Mouse (Mus musculus) kidney, adult 2 months (tissue): ENCODE data around the gene Rufy3. TPM values are rescaled to one million over a fixed set of nuclear protein-coding genes. Genes with fewer than 3 reads are reported as not detected.
A peak's percentile ranks its signal among the peaks of the same experiment; 100 is the strongest.

Experiments used
- DNase-seq: peaks from one replicate; pipeline ENCODE4 v3.0.0; 2021
- H3K27ac ChIP-seq: fragments of 200-500 bp; 2 replicates; pipeline ENCODE4 v1.5.1; 2012; ENCODE audit warnings: low read depth, low read length, control low read depth, inconsistent platforms; ENCODE audit not compliant: insufficient read depth
- H3K27me3 ChIP-seq: fragments of 200-500 bp; replicated peaks from 2 replicates; pipeline ENCODE4 v1.6.1; 2012; ENCODE audit warnings: mild to moderate bottlenecking, moderate library complexity, low read length, inconsistent platforms; ENCODE audit not compliant: control insufficient read depth, insufficient read depth
- H3K36me3 ChIP-seq: fragments of 200-500 bp; 2 replicates; pipeline ENCODE4 v1.6.1; 2012; ENCODE audit warnings: mild to moderate bottlenecking, moderate library complexity, low read length, inconsistent platforms; ENCODE audit not compliant: control insufficient read depth, insufficient read depth
- H3K4me1 ChIP-seq: fragments of 200-500 bp; 2 replicates; pipeline ENCODE4 v1.6.1; 2011; ENCODE audit warnings: low read length; ENCODE audit not compliant: control insufficient read depth, insufficient read depth
- H3K4me3 ChIP-seq: fragments of 200-500 bp; 2 replicates; pipeline ENCODE4 v1.5.1; 2011; ENCODE audit warnings: mild to moderate bottlenecking, low read depth, low read length, control low read depth; ENCODE audit not compliant: insufficient read depth
- CTCF ChIP-seq: fragments of 200-500 bp; conservative IDR thresholded peaks from 2 replicates; pipeline ENCODE4 v1.5.1; 2011; ENCODE audit warnings: low read depth, mild to moderate bottlenecking, control low read depth, low read length, moderate library complexity, mixed read lengths; ENCODE audit not compliant: insufficient read depth, insufficient read length
- POLR2A ChIP-seq: fragments of 200-500 bp; IDR thresholded peaks from one replicate; pipeline ENCODE4 v1.6.1; 2011; ENCODE audit warnings: low read depth, low read length, control low read depth
- WGBS: fragments of 180-500 bp; shearing (Covaris S2); methylation state at CpG from one replicate; pipeline ENCODE4 v1.1.7; 2018; 5-methylcytosine and 5-hydroxymethylcytosine counted together
- polyA plus RNA-seq: library from polyadenylated mRNA; depleted of rRNA; stranded (reverse); fragments of >200 nt; gene quantifications from 2 replicates; pipeline ENCODE4 v1.2.3, GENCODE M21; 2012

Rufy3 gene
- polyA plus RNA-seq, 1 experiment: 24.0 TPM

DNA sequence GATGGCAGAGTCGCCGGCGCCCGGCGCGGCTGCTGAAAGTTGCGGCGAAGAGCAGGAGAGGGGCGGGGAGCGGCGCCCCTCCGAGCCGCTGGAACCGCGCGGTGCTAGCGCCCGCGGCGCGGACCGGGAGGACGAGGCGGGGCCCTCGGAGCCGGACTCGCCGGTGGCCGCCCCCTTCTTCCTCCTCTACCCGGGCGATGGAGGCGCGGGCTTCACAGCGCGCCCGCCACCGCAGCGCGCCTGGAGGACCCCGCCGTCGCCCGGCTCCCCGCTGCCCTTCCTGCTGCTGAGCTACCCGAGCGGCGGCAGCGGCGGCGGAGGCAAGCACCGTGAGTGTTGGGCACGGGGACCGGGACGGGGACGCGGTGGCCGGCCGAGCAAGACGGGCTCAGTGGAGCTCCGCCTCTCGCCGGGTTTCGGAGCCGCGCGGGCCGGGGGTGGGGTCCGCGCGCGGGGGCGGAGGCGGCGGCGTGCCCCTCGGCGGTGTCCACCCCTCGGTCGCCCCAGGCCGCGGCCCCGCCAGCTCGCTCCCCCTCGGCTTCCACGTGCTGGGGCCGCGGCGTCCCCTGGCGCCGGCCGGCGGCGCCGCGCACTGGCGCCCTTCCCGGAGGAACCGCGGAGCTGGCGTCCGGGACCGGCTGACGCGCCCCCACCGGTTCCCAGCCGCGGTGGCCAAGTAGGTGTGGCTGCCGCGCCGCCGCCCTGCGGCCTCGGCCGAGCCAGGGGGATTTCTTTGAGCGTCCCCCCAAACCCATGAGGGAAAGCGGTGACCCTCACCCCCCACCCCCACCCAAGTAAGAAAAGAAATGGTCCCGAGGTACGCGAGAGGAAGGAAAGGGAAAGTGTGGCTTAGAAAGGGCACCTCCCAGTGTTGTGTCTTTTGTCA lies 551 bp downstream of the Rufy3 start:
- under 1% methylated on average over 112 of the region's 119 CpGs for WGBS

DNA sequence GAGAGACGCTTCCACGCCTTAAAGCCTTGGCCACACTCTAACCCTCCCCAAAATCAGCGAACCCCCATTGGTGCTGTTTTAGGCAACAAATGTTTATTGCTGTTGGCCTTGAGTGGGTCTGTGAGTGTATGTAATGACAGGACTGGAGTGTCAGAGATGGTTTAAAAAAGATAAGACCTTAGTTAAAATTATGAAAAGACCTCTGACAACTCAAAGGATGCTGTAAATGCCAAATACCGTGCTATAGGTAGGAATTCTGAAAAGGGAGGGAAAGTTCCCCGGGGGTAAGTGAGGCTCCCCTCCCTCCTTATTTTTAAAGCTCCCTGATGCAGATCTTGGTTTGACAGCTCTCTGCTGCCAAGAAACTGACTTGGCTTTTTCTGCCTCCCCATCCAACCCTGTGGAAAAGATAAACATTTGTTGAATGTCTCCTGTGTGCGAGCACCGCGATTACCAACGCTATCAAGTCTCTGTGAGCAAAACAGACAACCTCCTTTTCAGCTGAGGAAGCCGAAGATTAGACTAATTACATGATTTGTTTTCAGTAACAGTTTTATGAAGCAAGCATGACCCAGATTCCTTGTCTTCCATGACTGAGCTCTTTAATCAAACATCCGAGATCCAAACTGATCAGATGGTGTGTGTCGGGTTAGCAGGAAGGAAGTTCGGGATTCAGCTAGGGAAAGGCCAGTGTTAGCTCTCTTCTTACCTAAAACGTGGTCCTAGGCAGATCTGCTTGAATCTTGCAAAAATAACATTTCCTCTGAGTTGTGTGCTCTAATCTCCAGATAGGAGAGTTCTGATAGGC lies 1.4 kb downstream of the Rufy3 start:
- peak; percentile 29 for DNase-seq
- 4% methylated on average over 14 of the region's 14 CpGs for WGBS

More for the DNA sequence above, 551 bp downstream of the Rufy3 start:
- H3K4me1 ChIP-seq: peaks cover 19% of the 10 kb centered on the region; the same call in 1 of the 2 replicates
- no peaks in the 10 kb centered on the region for H3K27me3 ChIP-seq
- no peaks in the 10 kb centered on the region; the same call in 1 of the 2 replicates for H3K36me3 ChIP-seq
- DNase-seq: peak; percentile 84
- TF ChIP-seq POLR2A: no peak
- TF ChIP-seq CTCF: no peak
- H3K27ac ChIP-seq: peak overlapping the region; percentile 95
- H3K4me3 ChIP-seq: peak overlapping the region; percentile 88

DNA sequence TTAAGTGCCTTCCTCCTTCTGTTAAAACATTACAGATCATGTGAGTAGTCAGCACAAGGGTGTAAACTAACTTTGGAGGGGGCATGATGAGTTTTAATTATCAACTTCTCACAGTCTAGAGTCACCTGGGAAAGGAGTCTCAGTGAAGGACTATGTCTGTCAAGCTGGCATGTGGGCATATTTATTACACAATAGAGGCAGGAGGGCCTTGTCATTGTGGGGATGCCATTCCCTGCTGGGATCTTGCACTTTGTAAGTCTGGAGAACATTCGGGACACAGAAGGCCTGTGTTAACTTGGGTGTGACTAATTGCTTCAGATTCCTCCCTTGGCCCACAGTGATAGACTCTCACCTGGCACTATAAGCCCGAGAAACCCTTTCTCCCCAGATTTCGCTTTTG lies 4.7 kb downstream of the Rufy3 start:
- Histone ChIP-seq H3K36me3 (peaks cover 4% of the 10 kb centered on the region; the same call in 1 of the 2 replicates), H3K4me3 (no peak overlapping the region), H3K27me3 (no peaks in the 10 kb centered on the region), H3K27ac (peak overlapping the region; percentile 94), H3K4me1 (peaks cover 31% of the 10 kb centered on the region; the same call in 1 of the 2 replicates)
- DNase-seq: peak; percentile 86
- 38% methylated on average over 3 of the region's 3 CpGs for WGBS
- TF ChIP-seq CTCF: no peak

More for the DNA sequence above, 1.4 kb downstream of the Rufy3 start:
- Histone ChIP-seq H3K27ac (peak overlapping the region; percentile 79), H3K36me3 (peaks cover 4% of the 10 kb centered on the region; the same call in 1 of the 2 replicates), H3K4me1 (peaks cover 22% of the 10 kb centered on the region; the same call in 1 of the 2 replicates), H3K4me3 (peak overlapping the region; percentile 88), H3K27me3 (no peaks in the 10 kb centered on the region)
- TF ChIP-seq POLR2A (no peak), CTCF (no peak)

DNA sequence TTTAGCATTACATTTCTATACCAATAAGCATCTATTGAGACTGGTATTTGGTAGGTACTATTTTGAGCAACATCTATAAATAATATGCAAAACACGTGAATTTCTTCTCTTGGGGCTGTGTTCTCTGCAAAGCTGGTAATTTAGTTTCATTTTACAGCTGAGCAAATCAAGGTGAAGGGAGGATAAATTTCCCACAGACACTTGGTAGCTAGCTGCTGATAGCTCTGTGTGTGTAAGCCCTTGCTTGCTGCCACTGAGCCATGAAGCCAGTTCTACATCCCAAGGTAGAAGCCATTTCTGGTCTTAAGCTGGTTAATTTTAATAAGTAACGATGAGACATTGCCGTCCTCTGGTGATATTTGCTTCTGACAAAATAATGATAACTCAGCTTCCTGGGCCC lies 10.0 kb downstream of the Rufy3 start:
- peaks cover 4% of the 10 kb centered on the region; the same call in 1 of the 2 replicates for H3K36me3 ChIP-seq
- H3K4me1 ChIP-seq: peaks cover 31% of the 10 kb centered on the region
- H3K4me3 ChIP-seq: no peak overlapping the region
- no peak for DNase-seq
- no peaks in the 10 kb centered on the region for H3K27me3 ChIP-seq
- 58% methylated on average over 3 of the region's 3 CpGs for WGBS
- TF ChIP-seq POLR2A (no peak), CTCF (no peak)
- H3K27ac ChIP-seq: no peak overlapping the region

DNA sequence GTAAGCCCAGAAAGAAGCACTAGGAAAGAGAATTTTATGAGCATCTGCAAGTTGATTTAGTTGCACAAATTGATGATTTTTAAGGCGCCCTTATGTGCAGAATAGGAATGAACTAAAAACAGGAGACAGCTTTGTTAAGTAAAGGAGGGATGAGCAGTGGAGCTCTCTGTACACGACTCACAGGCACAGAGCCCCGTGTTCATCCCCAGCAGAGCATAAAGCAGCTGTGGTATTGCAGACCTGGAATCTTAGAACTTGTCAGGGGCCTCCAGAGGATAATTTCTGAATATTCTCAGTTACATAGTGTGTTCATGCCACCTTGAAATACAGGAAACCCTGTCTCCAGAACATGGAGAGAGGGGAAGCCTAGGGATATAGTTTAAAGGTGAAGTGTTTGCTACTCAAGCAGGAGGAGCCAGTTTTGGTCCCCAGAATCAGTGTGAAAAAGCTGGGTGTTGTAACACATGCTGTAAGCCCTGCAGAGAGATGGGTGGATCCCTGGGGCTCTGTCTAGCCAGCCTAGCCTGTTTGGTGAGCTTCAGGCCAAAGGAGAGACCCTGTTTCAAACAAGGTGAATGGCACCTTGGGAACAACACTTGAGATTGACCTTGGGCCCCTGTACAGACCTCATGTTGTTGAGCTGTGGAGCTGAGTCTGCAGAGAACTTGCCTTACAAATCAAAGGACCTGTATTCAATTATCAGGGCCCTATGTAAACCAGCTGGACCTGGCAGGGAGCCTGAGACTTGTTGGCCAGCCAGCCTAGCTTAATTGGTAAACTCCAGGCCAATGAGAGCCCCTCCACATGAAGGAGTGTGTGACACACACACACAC lies 10.9 kb downstream of the Rufy3 start:
- TF ChIP-seq CTCF (no peak), POLR2A (no peak)
- Histone ChIP-seq H3K27ac (peak overlapping the region; percentile 67), H3K4me3 (no peak overlapping the region), H3K27me3 (no peaks in the 10 kb centered on the region), H3K4me1 (peaks cover 23% of the 10 kb centered on the region), H3K36me3 (peaks cover 2% of the 10 kb centered on the region; the same call in 1 of the 2 replicates)
- 48% methylated on average over 3 of the region's 3 CpGs for WGBS
- peak; percentile 73 for DNase-seq

DNA sequence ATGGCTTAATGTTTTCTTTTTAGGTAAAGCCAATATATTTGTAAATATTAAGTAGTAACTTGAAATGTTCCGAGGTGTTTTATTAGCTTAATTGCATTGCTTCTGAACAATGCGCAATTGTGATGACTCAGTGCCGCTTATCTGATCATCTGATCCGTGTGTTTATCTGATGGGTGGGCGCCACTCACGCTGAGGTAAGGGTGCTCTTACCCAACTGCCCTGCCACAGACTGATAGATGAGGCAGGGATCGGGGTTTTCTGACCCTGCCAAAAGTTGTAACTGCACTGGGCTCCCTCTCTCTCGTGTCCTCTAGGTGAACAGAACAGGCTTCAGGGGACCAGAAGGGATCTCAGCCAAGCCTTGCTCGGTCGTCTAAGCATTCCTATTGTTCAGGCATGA lies 15.8 kb downstream of the Rufy3 start:
- no peak for DNase-seq
- TF ChIP-seq POLR2A: no peak
- TF ChIP-seq CTCF: no peak
- Histone ChIP-seq H3K36me3 (no peaks in the 10 kb centered on the region; the same call in 1 of the 2 replicates), H3K27ac (no peak overlapping the region), H3K4me1 (peaks cover 8% of the 10 kb centered on the region; the same call in 1 of the 2 replicates), H3K27me3 (no peaks in the 10 kb centered on the region), H3K4me3 (no peak overlapping the region)
- WGBS: 76% methylated on average over 10 of the region's 10 CpGs
